Mouse (Mus musculus) testis, adult 2 months (tissue): ENCODE data around the gene Wdr60. TPM values are rescaled to one million over a fixed set of nuclear protein-coding genes. Genes with fewer than 3 reads are reported as not detected.

Source experiments
- H3K27ac ChIP-seq: fragments of 200-500 bp; 2 replicates; pipeline ENCODE4 v1.5.1; 2012; ENCODE audit warnings: low read depth, low read length; ENCODE audit not compliant: control insufficient read depth, insufficient read depth
- H3K27me3 ChIP-seq: fragments of 200-500 bp; 2 replicates; pipeline ENCODE4 v1.6.1; 2012; ENCODE audit warnings: mild to moderate bottlenecking, low read length, moderate library complexity; ENCODE audit not compliant: control insufficient read depth, insufficient read depth
- H3K36me3 ChIP-seq: fragments of 200-500 bp; 2 replicates; pipeline ENCODE4 v1.6.1; 2012; ENCODE audit warnings: mild to moderate bottlenecking, low read length; ENCODE audit not compliant: control insufficient read depth, insufficient read depth
- H3K4me1 ChIP-seq: fragments of 200-500 bp; 2 replicates; pipeline ENCODE4 v1.6.1; 2012; ENCODE audit warnings: low read length; ENCODE audit not compliant: control insufficient read depth, insufficient read depth
- H3K4me3 ChIP-seq: fragments of 200-500 bp; 2 replicates; pipeline ENCODE4 v1.5.1; 2012; ENCODE audit warnings: low read depth, mild to moderate bottlenecking, low read length, moderate library complexity, mixed read lengths; ENCODE audit not compliant: control insufficient read depth
- CTCF ChIP-seq: fragments of 200-500 bp; IDR thresholded peaks from 2 replicates; pipeline ENCODE4 v1.5.1; 2012; ENCODE audit warnings: low read depth, mild to moderate bottlenecking, inconsistent platforms, low read length, moderate library complexity; ENCODE audit not compliant: control insufficient read depth, insufficient read depth, insufficient replicate concordance
- POLR2A ChIP-seq: fragments of 200-500 bp; IDR thresholded peaks from 2 replicates; pipeline ENCODE4 v1.6.1; 2012; ENCODE audit warnings: low read depth, mild to moderate bottlenecking, inconsistent platforms, low read length, moderate library complexity; ENCODE audit not compliant: control insufficient read depth
- polyA plus RNA-seq: library from polyadenylated mRNA; depleted of rRNA; stranded (reverse); fragments of >200 nt; gene quantifications from 2 replicates; pipeline ENCODE4 v1.2.3, GENCODE M21; 2012; rRNA removed

The Wdr60 gene
- polyA plus RNA-seq, 1 experiment, result 44.9 TPM

DNA sequence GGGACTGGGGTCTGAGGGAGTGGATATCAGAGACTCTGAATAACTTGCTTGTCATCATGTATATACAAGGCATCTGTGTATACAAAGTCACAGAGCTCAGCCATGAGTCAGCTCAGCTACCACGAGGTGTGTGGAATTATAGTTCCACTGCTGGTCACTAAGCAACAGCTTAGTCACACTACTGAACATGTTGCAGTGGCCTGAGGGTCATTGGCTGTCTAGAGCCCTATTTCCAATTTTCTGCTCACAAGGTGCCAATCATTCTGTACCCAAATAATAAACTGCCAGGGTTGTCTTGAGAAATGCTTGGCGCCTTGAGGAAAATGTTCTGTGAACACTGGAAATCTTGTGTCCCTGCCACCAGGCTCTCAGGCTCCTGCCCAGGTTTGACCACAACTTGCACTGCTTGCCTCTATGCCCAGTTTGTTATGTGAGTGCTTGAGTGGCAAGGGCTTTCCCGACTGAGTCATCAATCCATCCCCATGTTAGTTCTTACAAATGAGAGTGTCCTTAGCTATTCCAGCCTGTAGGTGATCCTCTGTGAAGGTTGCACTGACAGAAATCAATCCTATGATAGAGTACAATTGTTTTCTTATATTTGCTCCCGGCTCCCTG, 81.3 kb downstream of the Wdr60 start:
- H3K4me1 ChIP-seq, result no peaks in the 10 kb centered on the region
- TF ChIP-seq CTCF, result no peak
- no peak for TF ChIP-seq POLR2A
- H3K4me3 ChIP-seq, result no peak overlapping the region
- H3K27me3 ChIP-seq, result no peaks in the 10 kb centered on the region
- H3K36me3 ChIP-seq, result no peaks in the 10 kb centered on the region
- H3K27ac ChIP-seq, result no peak overlapping the region

DNA sequence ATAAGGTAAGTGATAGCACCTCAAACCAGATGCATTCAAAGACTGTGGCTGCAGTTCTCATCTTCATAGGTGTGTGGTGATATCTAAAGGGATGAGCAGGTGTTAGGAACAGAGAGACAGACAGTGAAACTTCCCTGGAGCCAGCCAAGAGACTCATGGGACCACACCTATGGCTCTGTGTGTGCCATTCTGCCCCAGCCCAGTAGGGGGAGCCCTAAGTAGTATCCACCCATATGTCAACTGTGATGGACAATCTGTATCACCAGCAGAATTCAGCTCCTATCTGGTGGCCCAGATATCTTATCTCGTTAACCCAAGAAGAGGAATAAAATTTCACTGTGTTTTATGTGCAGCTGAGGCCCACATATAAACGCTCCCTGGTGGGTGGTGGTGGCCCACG, 85.9 kb downstream of the Wdr60 start:
- H3K36me3 ChIP-seq, result no peaks in the 10 kb centered on the region
- no peak overlapping the region for H3K4me3 ChIP-seq
- no peaks in the 10 kb centered on the region for H3K27me3 ChIP-seq
- TF ChIP-seq CTCF (peak; percentile 69; the same call in 1 of the 2 replicates), POLR2A (no peak)
- no peaks in the 10 kb centered on the region for H3K4me1 ChIP-seq
- no peak overlapping the region for H3K27ac ChIP-seq

DNA sequence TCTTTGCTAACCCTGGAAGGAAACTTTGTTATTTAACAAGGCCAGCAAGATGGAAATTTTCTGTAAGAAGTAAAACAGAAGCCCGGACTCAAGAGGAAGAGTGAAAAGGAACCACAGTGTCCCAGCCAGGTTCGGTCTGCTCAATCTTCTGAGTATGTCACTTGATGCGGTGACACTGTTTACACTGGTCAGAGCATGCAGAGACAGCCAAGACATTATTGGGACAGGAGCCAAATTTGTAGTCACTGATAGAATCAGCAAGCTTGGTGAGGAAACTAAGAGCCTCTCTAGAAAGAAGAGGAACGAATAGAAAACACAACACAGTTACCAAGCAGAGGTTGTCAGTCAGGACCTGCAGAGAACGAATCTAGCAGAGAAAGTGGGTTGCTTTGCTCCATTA, 93.2 kb downstream of the Wdr60 start:
- TF ChIP-seq CTCF (no peak), POLR2A (no peak)
- Histone ChIP-seq H3K27ac (no peak overlapping the region), H3K4me1 (no peaks in the 10 kb centered on the region), H3K4me3 (no peak overlapping the region), H3K27me3 (no peaks in the 10 kb centered on the region), H3K36me3 (no peaks in the 10 kb centered on the region)

DNA sequence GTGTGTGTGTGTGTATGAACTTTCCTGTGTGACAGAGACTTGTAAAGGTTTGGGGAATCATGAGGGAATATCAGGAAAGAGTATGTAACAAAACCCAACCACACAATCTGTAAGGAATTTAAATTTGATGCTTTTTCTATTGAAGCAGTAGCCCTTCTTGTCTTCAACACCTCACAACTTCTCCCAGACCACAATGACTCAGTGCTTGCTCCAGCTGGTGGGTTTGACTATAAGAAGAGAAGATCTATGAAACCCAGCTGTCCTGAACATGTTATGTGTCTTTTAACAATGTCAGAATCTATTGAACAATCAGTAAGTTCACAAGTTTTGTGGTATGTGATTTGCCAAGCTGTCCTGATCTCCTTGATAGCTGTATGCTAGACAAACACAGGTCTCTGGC, 97.5 kb downstream of the Wdr60 start:
- H3K4me3 ChIP-seq, result no peak overlapping the region
- H3K36me3 ChIP-seq, result no peaks in the 10 kb centered on the region
- TF ChIP-seq CTCF (no peak), POLR2A (no peak)
- H3K4me1 ChIP-seq, result no peaks in the 10 kb centered on the region
- H3K27me3 ChIP-seq, result no peaks in the 10 kb centered on the region
- H3K27ac ChIP-seq, result no peak overlapping the region

DNA sequence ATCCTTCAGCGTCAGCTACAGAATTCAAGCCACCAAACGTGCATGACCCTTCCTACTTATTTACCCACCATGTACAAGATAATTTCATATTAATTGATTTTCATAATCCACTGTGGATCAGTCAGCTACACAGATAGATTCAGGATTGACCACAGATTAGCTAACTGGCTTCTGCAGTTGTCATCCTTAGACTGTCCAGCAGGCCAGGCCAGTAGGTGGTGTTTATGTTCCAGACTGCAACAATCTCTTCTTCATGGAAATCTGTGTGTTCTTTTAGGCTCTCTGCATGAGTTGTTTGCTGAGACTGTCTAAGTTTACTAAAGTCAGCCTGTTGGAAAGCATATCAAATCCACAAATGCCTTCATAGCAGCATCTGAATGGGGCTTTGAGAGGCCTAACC, 103.1 kb downstream of the Wdr60 start:
- no peaks in the 10 kb centered on the region for H3K36me3 ChIP-seq
- H3K4me3 ChIP-seq, result no peak overlapping the region

DNA sequence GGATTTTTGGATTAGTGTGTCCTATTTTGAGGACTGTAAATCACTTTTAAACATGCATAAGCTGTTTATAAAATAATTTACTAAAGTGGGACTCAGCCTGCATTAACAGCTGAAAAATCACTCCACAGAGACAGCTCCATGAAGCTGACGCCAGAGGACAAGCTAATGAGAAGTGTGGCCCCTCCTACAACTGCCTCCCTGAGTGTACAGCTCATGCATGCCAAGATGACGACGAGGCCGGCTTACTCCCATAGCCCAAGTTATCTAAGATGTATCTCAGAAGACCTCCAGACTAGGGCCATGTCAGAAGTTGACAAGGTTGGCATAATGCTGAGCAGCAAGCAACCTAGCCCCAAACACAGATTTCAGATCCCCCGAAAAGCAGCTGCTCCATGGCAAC, 103.6 kb downstream of the Wdr60 start:
- Histone ChIP-seq H3K4me1 (no peaks in the 10 kb centered on the region), H3K4me3 (no peak overlapping the region), H3K27me3 (no peaks in the 10 kb centered on the region), H3K27ac (no peak overlapping the region), H3K36me3 (no peaks in the 10 kb centered on the region)
- TF ChIP-seq POLR2A (no peak), CTCF (no peak)

More for the DNA sequence above, 103.1 kb downstream of the Wdr60 start:
- H3K27ac ChIP-seq, result no peak overlapping the region
- TF ChIP-seq POLR2A (no peak), CTCF (no peak)
- H3K27me3 ChIP-seq, result no peaks in the 10 kb centered on the region
- H3K4me1 ChIP-seq, result no peaks in the 10 kb centered on the region

DNA sequence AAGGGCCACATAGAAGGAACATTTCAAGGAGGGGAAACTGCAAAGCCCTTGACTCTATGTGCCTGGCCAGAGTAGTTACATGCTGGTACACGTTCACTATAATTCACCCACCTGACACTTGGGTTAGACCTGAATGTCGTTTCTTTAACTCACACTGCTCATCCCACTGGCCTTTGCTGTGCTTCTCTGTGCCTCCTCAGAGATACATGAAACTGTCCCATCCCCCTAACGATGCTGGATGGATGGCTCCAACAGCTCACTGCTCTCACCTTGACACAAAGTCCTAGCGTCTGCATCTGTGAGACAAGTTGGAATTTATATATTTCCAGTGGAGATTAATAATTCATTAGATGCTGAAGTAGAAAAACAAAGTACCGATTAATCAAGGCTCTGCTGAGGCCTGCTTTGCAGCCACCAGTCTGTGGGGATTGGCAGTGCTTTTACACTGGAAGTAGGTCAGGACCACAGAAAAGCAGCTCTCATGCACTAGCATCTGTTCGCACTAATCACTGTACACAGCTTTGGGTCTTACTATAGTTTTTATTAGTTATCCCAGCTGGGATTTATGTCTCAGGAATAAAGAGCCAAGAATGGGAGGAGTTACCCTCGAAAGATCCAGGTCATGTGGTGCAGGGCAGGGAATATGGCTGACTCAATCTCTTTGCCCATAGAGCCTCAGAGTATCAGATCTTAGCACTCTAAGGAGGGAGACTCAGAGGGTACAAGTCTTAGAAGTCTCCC, 105.9 kb downstream of the Wdr60 start:
- no peaks in the 10 kb centered on the region for H3K27me3 ChIP-seq
- H3K27ac ChIP-seq, result no peak overlapping the region
- no peak overlapping the region for H3K4me3 ChIP-seq
- no peaks in the 10 kb centered on the region for H3K36me3 ChIP-seq
- TF ChIP-seq CTCF, result no peak
- TF ChIP-seq POLR2A, result no peak
- no peaks in the 10 kb centered on the region for H3K4me1 ChIP-seq

Other genes with a start within 250 kb of the Wdr60 start
- 6.2 and 7.6 TPM in 2 replicates for gene Zfp386, start 215.3 kb downstream of the Wdr60 start, polyA plus RNA-seq
- 0.23 and 0.28 TPM in 2 replicates for gene Vipr2, start 185.3 kb downstream of the Wdr60 start, polyA plus RNA-seq
- not detected in 2 replicates for gene Gm11027, start 12.4 kb upstream of the Wdr60 start, polyA plus RNA-seq
- gene Esyt2, start 18.2 kb upstream of the Wdr60 start, polyA plus RNA-seq, result 5.4 and 5.9 TPM in 2 replicates
- 7.6 and 9.0 TPM in 2 replicates for gene Ncapg2, start 142.4 kb upstream of the Wdr60 start, polyA plus RNA-seq
- 0.40 and 1.0 TPM in 2 replicates for gene Ptprn2, start 222.7 kb upstream of the Wdr60 start, polyA plus RNA-seq